Mouse (Mus musculus) small intestine, adult 2 months (tissue): ENCODE data around the gene Fbln1.

Experiments used
- CTCF ChIP-seq: fragments of 200-500 bp; IDR thresholded peaks from 2 replicates; pipeline ENCODE4 v1.5.1; 2012; ENCODE audit warnings: low read depth, mild to moderate bottlenecking, control low read depth, inconsistent platforms, low read length, moderate library complexity, mixed read lengths; ENCODE audit not compliant: insufficient replicate concordance, insufficient read length; ENCODE audit errors: extremely low read depth
- POLR2A ChIP-seq: fragments of 200-500 bp; IDR thresholded peaks from 2 replicates; pipeline ENCODE4 v1.6.1; 2012; ENCODE audit warnings: low read depth, mild to moderate bottlenecking, control low read depth, inconsistent platforms, low read length, moderate library complexity

DNA sequence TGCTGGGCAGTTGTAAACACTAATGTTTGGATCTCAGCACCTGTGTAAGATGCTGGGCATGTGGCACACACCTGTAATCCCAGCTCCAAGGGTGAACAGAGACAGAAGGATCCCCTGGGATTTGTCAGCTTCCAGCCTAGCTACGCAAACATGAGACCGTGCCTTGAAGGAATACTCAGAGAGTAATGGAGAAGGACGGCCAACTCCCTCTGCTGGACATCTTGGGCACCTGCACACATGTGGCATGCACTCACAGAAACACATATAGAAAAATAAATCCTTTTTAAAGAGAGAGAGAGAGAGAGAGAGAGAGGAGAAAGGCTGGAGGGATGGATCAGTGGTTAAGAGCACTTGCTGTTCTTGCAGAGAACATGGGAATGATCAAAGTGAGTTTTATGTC lies 88.9 kb downstream of the Fbln1 start:
- TF ChIP-seq CTCF (0 out of 2 replicates have a peak, but pooled peaks have one; percentile 27), POLR2A (no peak)
